Mouse (Mus musculus) heart, adult 2 months (tissue): ENCODE measurements at regions not wholly inside any gene's neighbourhood (a gene's known extent, or its start where the extent isn't known, plus 50 kb on each side); places are given as distances from the start of the nearest gene placed in this dataset.

Experiments
- DNase-seq, 2 experiments: peaks; one replicate each; pipeline ENCODE4 v3.0.0; 2021
- H3K27ac ChIP-seq: fragments of 200-600 bp; 2 replicates; pipeline ENCODE4 v1.8.1; 2022
- H3K27me3 ChIP-seq: fragments of 200-500 bp; 2 replicates; pipeline ENCODE4 v1.6.1; 2012; ENCODE audit warnings: mild to moderate bottlenecking, low read length, inconsistent platforms, mixed read lengths; ENCODE audit not compliant: control insufficient read depth, insufficient read depth
- H3K36me3 ChIP-seq: fragments of 200-500 bp; 2 replicates; pipeline ENCODE4 v1.6.1; 2012; ENCODE audit warnings: low read length, inconsistent platforms; ENCODE audit not compliant: control insufficient read depth, insufficient read depth
- H3K4me1 ChIP-seq: fragments of 200-500 bp; 2 replicates; pipeline ENCODE4 v1.6.1; 2011; ENCODE audit warnings: low read length; ENCODE audit not compliant: control insufficient read depth, insufficient read depth
- H3K4me3 ChIP-seq: fragments of 200-600 bp; 2 replicates; pipeline ENCODE4 v1.8.1; 2022
- H3K79me2 ChIP-seq: fragments of 200-500 bp; replicated peaks from 2 replicates; pipeline ENCODE4 v1.6.1; 2012; ENCODE audit warnings: mild to moderate bottlenecking, inconsistent platforms, low read length, moderate library complexity, mixed read lengths; ENCODE audit not compliant: control insufficient read depth, insufficient read depth
- H3K9ac ChIP-seq: fragments of 200-500 bp; 2 replicates; pipeline ENCODE4 v1.6.1; 2012; ENCODE audit warnings: low read depth, mild to moderate bottlenecking, control low read depth, inconsistent platforms, low read length, mixed read lengths
- CTCF ChIP-seq: fragments of 200-600 bp; IDR thresholded peaks from 2 replicates; pipeline ENCODE4 v1.8.1; 2022; ENCODE audit warnings: antibody characterized with exemption, mild to moderate bottlenecking, moderate library complexity
- EP300 ChIP-seq: fragments of 200-500 bp; IDR thresholded peaks from 2 replicates; pipeline ENCODE4 v1.6.1; 2011; ENCODE audit warnings: low read depth, low read length, control low read depth; ENCODE audit not compliant: insufficient read depth
- POLR2A ChIP-seq: fragments of 200-500 bp; IDR thresholded peaks from 2 replicates; pipeline ENCODE4 v1.6.1; 2011; ENCODE audit warnings: mild to moderate bottlenecking, low read depth, low read length, control low read depth; ENCODE audit not compliant: insufficient read depth
- WGBS: fragments of 180-500 bp; shearing (Covaris S2); methylation state at CpG from one replicate; pipeline ENCODE4 v1.1.7; 2018; 5-methylcytosine and 5-hydroxymethylcytosine counted together
- intact Hi-C: fragments of 180-260 bp; cut with DNase I; formaldehyde crosslinking; loops from one replicate; pipeline ENCODE4 v1.15.1; 2025

DNA sequence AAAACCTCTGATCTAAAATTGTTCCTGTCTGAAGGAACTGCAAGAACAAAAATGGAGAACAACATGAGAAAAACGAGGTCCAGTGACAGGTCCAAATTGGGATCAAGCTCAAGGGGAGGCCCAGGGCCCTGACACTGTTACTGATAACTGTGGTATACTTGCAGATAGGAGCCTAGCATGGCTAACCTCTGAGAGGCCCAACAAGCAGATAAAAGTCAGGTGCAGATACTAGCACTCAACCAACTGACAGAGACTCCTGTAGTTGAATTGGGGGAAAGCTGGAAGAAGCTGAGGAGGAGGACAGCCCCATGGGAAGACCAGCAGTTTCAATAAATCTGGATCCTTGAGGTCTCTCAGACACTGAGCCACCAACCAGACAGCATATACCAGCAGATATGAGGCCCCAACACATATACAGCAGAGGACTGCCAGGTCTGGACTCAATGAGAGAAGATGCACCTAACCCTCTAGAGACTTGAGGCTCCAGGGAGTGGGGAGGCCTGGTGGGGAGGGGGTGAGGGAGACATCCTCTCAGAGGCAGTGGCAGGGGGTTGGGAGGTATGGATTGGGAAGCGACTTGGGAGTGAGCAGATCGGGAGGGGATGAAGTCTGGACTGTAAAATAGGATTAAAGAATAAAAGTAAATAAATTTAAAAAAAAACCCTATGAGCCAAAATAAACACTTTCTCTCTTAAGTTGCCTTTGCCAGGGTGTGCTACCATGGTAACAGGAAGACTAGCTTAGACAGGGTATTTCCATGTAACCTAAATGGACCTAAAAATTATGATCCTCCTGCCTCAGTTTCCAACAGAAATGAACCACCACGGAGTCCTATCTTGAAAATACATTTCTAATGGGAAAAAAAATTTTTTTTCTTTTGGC lies 91.8 kb downstream of the Fam204a start:
- TF ChIP-seq CTCF (no peak), POLR2A (no peak), EP300 (no peak)
- no peaks in the 10 kb centered on the region for H3K27me3 ChIP-seq
- intact Hi-C loops = no loop called here
- no peak for DNase-seq
- 58% methylated on average over 4 of the region's 4 CpGs for WGBS
- H3K36me3 ChIP-seq = no peaks in the 10 kb centered on the region
- H3K79me2 ChIP-seq = no peaks in the 10 kb centered on the region
- no peak overlapping the region for H3K9ac ChIP-seq
- H3K4me3 ChIP-seq = no peak overlapping the region
- no peaks in the 10 kb centered on the region for H3K4me1 ChIP-seq
- H3K27ac ChIP-seq = no peak overlapping the region

DNA sequence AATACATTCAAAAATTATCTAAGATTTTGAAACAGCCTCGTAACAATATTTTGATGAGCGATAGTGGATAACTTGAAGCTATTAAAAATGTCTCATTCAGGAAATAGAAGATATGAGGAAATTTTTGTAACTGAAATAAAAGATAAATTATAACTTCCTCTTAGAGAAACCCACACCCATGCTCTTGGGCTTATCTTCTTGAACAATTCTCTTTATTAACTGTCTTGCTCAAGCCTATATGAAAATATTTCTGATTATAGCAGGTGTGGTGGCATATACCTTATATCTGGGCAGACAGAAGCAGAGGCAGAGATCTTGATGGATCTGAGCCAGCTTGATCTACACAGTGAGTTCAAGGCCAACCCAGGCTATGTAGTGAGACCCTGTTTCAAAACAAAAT lies 96.9 kb downstream of the Fam204a start:
- intact Hi-C loops = no loop called here
- Histone ChIP-seq H3K79me2 (no peaks in the 10 kb centered on the region), H3K4me3 (no peak overlapping the region), H3K9ac (no peak overlapping the region), H3K27ac (no peak overlapping the region), H3K36me3 (no peaks in the 10 kb centered on the region), H3K27me3 (no peaks in the 10 kb centered on the region), H3K4me1 (no peaks in the 10 kb centered on the region)
- TF ChIP-seq CTCF (no peak), POLR2A (no peak), EP300 (no peak)
- 66% methylated on average over 2 of the region's 2 CpGs for WGBS
- DNase-seq = no peak

GRCm38 (mm10) chr19:60124638-60125037 lies 101.9 kb downstream of the Fam204a start:
- Histone ChIP-seq H3K79me2 (no peaks in the 10 kb centered on the region), H3K36me3 (no peaks in the 10 kb centered on the region), H3K9ac (no peak overlapping the region), H3K27me3 (no peaks in the 10 kb centered on the region), H3K27ac (no peak overlapping the region), H3K4me1 (no peaks in the 10 kb centered on the region), H3K4me3 (no peak overlapping the region)
- intact Hi-C loops = no loop called here
- no peak for DNase-seq
- TF ChIP-seq POLR2A = no peak
- no peak for TF ChIP-seq CTCF
- no peak for TF ChIP-seq EP300
- WGBS = 82% methylated on average over 2 of the region's 2 CpGs

GRCm38 (mm10) chr19:60120917-60121316 lies 105.6 kb downstream of the Fam204a start:
- H3K27ac ChIP-seq = no peak overlapping the region

GRCm38 (mm10) chr19:60119051-60119450 lies 107.5 kb downstream of the Fam204a start:
- intact Hi-C loops = no loop called here
- Histone ChIP-seq H3K36me3 (no peaks in the 10 kb centered on the region), H3K9ac (no peak overlapping the region), H3K27ac (no peak overlapping the region), H3K79me2 (no peaks in the 10 kb centered on the region), H3K4me3 (no peak overlapping the region), H3K4me1 (no peaks in the 10 kb centered on the region), H3K27me3 (no peaks in the 10 kb centered on the region)
- WGBS = 44% methylated on average over 1 of the region's 1 CpGs
- TF ChIP-seq EP300 = no peak
- no peak for TF ChIP-seq POLR2A
- peak; percentile 5; the same call in 1 of the 2 replicates for TF ChIP-seq CTCF
- no peak for DNase-seq

More at GRCm38 (mm10) chr19:60120917-60121316, 105.6 kb downstream of the Fam204a start:
- Histone ChIP-seq H3K4me3 (no peak overlapping the region), H3K4me1 (no peaks in the 10 kb centered on the region), H3K9ac (no peak overlapping the region), H3K27me3 (no peaks in the 10 kb centered on the region), H3K79me2 (no peaks in the 10 kb centered on the region), H3K36me3 (no peaks in the 10 kb centered on the region)
- TF ChIP-seq EP300 (no peak), POLR2A (no peak), CTCF (no peak)
- WGBS = 62% methylated on average over 5 of the region's 5 CpGs
- no peak for DNase-seq
- intact Hi-C loops = no loop called here

DNA sequence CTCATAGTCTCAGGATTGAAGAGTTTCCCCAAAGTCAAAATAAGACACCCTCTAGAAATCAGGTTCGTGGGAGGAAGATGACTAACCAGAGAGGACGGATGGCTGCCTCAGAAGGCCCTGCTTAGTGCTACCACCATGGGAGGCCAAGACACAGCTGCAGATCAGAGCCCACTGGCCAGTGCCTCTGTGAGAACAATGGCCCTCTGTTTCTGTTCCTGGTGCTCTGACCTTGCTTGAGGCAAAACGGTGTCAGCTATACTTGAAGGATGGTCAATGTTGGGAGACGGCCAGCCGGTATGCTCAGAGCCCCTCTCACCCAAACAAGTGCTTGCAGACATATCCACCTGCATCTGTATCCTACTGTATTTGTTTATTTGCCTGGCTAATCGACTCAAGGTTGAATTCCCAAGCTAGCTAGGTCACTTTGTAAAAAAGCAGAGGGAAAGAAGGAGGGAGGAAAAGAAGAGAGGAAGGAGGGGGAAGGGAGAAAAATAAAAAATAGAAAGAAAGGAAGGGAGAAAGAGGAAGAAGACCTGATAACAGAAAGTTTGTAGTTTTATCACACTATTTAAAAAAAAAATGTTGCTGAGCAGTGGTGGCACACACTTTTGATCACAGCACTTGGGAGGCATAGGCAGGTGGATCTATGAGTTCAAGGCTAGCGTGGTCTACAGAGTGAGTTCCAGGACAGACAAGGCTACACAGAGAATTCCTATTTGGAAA lies 112.7 kb downstream of the Fam204a start:
- DNase-seq = no peak
- Histone ChIP-seq H3K27me3 (no peaks in the 10 kb centered on the region), H3K9ac (no peak overlapping the region), H3K36me3 (no peaks in the 10 kb centered on the region), H3K27ac (no peak overlapping the region), H3K79me2 (no peaks in the 10 kb centered on the region), H3K4me1 (no peaks in the 10 kb centered on the region), H3K4me3 (no peak overlapping the region)
- intact Hi-C loops = no loop called here
- 47% methylated on average over 7 of the region's 7 CpGs for WGBS
- no peak for TF ChIP-seq EP300
- no peak for TF ChIP-seq POLR2A
- TF ChIP-seq CTCF = no peak
